Mouse (Mus musculus): ENCODE results near the gene Ndrg3. TPM values are rescaled to one million over a fixed set of nuclear protein-coding genes. Genes with fewer than 3 reads are reported as not detected.

Ndrg3 gene
- 45.3 and 46.1 TPM in 2 replicates for polyA plus RNA-seq (2016; fragmentation: Nextera tagmentation; extraction: Ambion mirVana)

DNA sequence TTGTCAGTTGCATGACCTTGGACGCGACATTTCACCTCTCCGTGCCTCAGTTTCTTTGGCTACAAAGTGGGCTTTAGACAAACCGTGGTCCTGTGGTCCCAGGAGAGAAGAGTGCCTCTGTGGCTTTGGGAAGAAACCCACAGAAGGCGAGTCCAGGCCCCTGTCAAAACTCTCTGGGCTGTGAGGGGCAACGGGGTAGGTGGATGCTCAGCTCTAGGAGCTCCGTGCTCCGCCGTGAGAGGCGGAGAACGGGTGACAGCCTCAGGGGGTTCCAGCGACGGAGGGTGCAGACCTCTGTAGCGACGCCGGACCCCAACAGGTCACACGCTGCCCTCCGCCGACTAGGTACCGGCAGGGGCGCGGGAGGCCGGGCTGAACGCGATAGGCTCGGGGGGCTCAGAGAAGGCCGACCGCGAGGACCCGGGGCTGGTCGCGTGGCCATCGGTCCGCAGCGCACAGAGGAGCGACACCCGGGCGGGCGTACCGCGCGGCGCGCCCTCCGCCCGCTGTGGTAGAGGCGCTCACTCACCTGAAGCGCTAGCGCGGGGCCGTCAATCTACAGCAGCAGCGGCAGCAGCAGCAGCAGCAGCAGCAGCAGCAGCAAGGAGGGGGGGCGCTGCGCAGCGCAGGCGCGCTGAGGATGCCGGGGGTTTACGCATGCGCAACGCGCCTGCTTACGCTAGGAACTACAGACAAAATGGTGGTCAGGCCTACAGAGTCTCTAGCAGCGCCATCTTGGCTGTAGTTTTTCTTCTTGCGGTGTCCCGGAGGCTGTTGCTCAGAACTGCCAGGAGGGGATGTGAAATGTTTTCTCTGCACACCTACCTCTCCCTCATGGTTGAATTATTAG, at the start of gene Ndrg3:
Gene Ndrg3 (minus strand): TSS at position 587 of the 850 bp plus-strand sequence.
- ATAC-seq (ENCODE audit: insufficient number of reproducible peaks, insufficient read depth, low FRiP score, low TSS enrichment), result peak; percentile 94
- H3K9me3 ChIP-seq, result no peaks in the 10 kb centered on the region
- H3K27me3 ChIP-seq, result no peaks in the 10 kb centered on the region
- H3K9ac ChIP-seq, result peak within 1 kb of the TSS; percentile 90
- peak within 1 kb of the TSS; percentile 87 for H3K4me3 ChIP-seq
- H3K4me2 ChIP-seq (replicated peaks), result peak within 1 kb of the TSS; percentile 87
- WGBS, result under 1% methylated on average over 64 of the region's 66 CpGs
- peak within 1 kb of the TSS; percentile 64; the same call in 1 of the 2 replicates for H3K27ac ChIP-seq
- peaks cover 10% of the 10 kb centered on the region for H3K4me1 ChIP-seq
- H3K36me3 ChIP-seq, result peaks cover 24% of the 10 kb centered on the region

DNA sequence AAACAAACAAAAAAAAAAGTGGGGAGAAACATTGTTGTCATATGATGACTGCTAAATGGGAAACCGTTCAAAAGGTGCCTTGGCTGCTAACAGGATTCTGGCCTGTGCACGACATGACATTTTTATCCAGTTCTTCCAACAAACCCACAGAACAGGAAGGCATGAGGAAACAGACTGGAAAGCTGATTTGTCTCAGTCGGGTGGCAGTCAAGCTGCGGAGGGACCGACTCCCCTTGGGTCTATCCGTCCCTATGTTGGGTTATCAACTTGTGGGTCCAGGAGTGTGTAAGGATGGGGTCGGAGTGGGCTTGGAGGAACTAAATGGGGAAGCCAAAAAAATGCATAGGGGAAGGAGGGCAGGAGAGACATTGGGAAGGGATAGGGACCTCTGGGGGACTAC, 49.6 kb upstream of the Ndrg3 start:
- no peaks in the 10 kb centered on the region for H3K4me1 ChIP-seq
- no peak for ATAC-seq (ENCODE audit: insufficient number of reproducible peaks, insufficient read depth, low FRiP score, low TSS enrichment)
- no peak overlapping the region for H3K4me2 ChIP-seq (replicated peaks)
- H3K36me3 ChIP-seq, result peaks cover 76% of the 10 kb centered on the region
- H3K27ac ChIP-seq, result no peak overlapping the region
- H3K27me3 ChIP-seq, result no peaks in the 10 kb centered on the region
- 94% methylated on average over 7 of the region's 7 CpGs for WGBS
- no peak overlapping the region for H3K4me3 ChIP-seq
- no peaks in the 10 kb centered on the region for H3K9me3 ChIP-seq
- no peak overlapping the region for H3K9ac ChIP-seq

DNA sequence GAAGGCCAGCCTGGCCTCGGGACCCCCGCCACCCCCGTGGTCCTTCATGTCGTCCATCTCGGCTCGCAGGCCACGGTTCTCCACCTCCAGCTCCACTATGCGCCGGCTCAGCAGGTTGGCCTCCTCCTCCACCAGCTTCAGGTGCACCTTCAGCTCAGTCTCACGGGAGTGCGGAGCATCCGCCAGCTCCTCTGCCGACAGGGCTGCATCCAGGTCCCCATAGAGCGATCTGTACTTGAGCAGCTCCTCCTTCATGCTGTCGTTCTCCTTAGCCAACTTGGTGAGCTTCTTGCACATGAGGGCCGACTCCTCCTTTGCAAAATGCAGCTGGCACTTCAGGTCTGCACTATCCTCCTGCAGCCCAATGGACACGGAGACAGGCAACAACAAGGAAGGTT, 48.8 kb upstream of the Ndrg3 start:
- Histone ChIP-seq H3K4me2 (replicated peaks) (no peak overlapping the region), H3K27me3 (no peaks in the 10 kb centered on the region), H3K9me3 (no peaks in the 10 kb centered on the region), H3K27ac (no peak overlapping the region), H3K36me3 (peaks cover 75% of the 10 kb centered on the region), H3K4me3 (no peak overlapping the region), H3K4me1 (no peaks in the 10 kb centered on the region), H3K9ac (no peak overlapping the region)
- WGBS, result 79% methylated on average over 17 of the region's 17 CpGs
- ATAC-seq (ENCODE audit: insufficient number of reproducible peaks, insufficient read depth, low FRiP score, low TSS enrichment), result no peak

DNA sequence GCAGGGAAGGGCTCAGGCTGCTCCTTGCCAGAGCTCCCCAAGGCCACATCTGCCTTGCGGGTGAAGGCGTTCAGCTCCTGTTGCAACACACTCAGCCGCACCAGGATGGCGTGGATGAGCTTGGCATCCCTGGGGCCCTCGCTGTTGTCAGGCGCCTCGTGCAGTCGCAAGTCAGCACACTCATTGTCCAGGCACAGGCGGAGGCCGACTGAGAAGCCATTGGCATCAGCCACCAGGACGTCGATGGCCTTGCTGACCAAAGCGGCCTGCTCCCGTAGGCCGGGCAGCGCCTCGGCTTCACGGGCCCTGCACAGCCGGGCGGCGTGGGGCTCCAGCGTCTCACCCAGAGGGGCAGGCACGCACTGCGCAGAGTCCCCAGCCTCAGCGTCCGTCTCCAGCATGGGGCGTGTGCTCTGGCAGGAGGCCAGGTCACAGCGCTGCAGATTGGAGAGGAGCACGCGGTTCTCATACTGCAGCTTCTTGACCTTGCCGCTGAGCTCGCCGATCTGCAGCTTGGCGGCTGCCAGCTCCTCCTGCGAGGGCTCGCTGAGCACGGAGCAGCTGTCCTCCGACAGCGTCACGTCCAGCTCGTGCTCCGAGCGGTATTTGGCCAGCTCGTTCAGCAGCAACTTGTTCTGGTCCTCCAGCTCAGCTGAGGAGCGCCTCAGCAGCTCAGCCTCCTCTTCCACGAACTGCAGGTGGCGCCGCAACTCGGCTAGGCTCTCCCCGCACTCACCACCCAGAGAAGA, 48.2 kb upstream of the Ndrg3 start:
- WGBS, result 91% methylated on average over 50 of the region's 50 CpGs

DNA sequence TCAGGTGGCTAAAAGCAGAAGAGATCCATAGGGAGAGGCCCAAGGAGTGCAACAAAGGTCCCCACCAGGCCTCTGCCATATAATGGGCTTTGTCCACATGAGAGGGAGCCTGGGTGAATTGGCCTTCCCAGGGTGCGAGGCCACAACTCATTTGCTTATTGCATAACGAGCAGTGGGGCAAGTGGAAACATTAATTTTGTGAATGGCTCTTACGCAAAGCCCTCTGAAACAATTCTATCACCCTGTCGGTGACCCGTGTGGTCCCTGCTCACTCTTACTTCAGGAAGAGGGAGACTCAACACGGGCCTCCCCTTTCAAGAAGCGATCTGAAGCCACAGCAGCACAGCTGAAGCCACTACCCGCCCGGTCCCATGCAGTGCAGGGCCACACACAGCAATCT, 45.4 kb upstream of the Ndrg3 start:
- no peaks in the 10 kb centered on the region for H3K4me1 ChIP-seq
- H3K4me2 ChIP-seq (replicated peaks), result no peak overlapping the region
- 87% methylated on average over 9 of the region's 9 CpGs for WGBS
- H3K9ac ChIP-seq, result no peak overlapping the region
- H3K9me3 ChIP-seq, result no peaks in the 10 kb centered on the region
- ATAC-seq (ENCODE audit: insufficient number of reproducible peaks, insufficient read depth, low FRiP score, low TSS enrichment), result no peak
- H3K27ac ChIP-seq, result no peak overlapping the region
- H3K4me3 ChIP-seq, result no peak overlapping the region
- H3K27me3 ChIP-seq, result no peaks in the 10 kb centered on the region
- peaks cover 85% of the 10 kb centered on the region for H3K36me3 ChIP-seq

More for the DNA sequence above, 48.2 kb upstream of the Ndrg3 start:
- peaks cover 75% of the 10 kb centered on the region for H3K36me3 ChIP-seq
- ATAC-seq (ENCODE audit: insufficient number of reproducible peaks, insufficient read depth, low FRiP score, low TSS enrichment), result no peak
- H3K27ac ChIP-seq, result no peak overlapping the region
- H3K4me1 ChIP-seq, result no peaks in the 10 kb centered on the region
- no peaks in the 10 kb centered on the region for H3K27me3 ChIP-seq
- H3K4me3 ChIP-seq, result no peak overlapping the region
- H3K9ac ChIP-seq, result no peak overlapping the region
- H3K4me2 ChIP-seq (replicated peaks), result no peak overlapping the region
- no peaks in the 10 kb centered on the region for H3K9me3 ChIP-seq

DNA sequence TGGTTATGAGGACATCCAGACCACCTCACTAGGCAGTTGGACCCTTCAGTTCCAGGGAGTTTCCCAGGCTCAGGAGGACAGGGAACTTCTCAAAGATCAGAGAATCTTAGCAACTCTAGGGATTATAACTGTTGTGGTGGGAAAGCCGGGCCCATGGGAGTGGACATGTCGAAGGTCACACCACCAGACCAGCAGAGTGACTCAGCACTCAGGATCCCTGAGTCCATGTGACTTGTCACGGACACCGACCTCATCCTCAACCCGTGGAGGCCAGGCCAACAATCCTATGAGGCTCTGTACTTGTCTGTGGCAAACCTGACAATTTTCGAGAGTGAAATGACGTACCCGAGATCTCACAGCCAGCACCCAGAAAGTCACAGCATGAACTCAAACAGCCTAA, 44.5 kb upstream of the Ndrg3 start:
- Histone ChIP-seq H3K4me3 (no peak overlapping the region), H3K27ac (no peak overlapping the region), H3K4me1 (no peaks in the 10 kb centered on the region), H3K4me2 (replicated peaks) (no peak overlapping the region), H3K36me3 (peaks cover 86% of the 10 kb centered on the region), H3K27me3 (no peaks in the 10 kb centered on the region), H3K9me3 (no peaks in the 10 kb centered on the region), H3K9ac (no peak overlapping the region)
- WGBS, result 89% methylated on average over 8 of the region's 8 CpGs
- ATAC-seq (ENCODE audit: insufficient number of reproducible peaks, insufficient read depth, low FRiP score, low TSS enrichment), result no peak

DNA sequence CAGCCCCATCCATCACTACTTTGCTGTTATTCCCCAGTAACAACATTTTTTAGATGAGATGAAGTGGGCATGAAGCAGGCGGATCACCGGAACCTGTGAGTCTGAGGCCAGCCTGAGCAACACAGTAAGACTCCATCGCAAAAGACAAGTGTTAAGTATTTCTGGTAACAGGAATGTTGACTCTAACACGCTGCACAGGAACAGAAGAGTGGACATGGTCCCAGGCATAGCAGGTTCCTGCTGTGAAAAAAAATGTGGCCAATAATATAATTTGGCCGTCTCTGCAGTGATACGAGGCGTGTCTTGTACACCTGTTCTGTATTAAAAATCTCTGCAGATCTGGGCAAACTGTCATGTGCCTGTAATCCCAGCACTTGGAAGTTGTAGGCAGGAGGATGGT, 43.5 kb upstream of the Ndrg3 start:
- H3K9me3 ChIP-seq, result no peaks in the 10 kb centered on the region
- H3K9ac ChIP-seq, result no peak overlapping the region
- ATAC-seq (ENCODE audit: insufficient number of reproducible peaks, insufficient read depth, low FRiP score, low TSS enrichment), result no peak
- H3K4me2 ChIP-seq (replicated peaks), result no peak overlapping the region
- no peak overlapping the region for H3K27ac ChIP-seq
- H3K4me1 ChIP-seq, result no peaks in the 10 kb centered on the region
- no peaks in the 10 kb centered on the region for H3K27me3 ChIP-seq
- WGBS, result 84% methylated on average over 7 of the region's 7 CpGs
- H3K36me3 ChIP-seq, result peaks cover 85% of the 10 kb centered on the region
- no peak overlapping the region for H3K4me3 ChIP-seq

DNA sequence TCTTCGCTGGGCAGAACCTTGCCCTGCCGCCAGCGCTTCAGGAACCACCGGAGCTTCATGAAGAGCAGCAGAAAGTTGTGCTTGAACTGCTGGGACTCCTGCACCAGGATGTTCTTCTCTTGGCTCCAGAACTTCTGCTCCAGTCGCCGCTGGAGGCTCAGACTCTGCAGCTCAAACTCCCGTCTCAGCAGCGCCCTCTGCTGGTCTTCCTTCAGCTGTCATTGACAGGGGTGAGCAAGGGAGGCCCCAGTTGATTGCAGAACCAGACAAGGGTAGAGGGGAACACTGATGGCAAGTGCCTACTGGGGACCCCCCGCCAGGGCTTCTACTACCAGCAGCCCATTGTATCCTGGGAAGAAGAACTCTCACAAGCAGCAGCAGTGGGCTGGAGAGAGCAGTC, 38.9 kb upstream of the Ndrg3 start:
- Histone ChIP-seq H3K4me2 (replicated peaks) (no peak overlapping the region), H3K9ac (no peak overlapping the region), H3K9me3 (no peaks in the 10 kb centered on the region), H3K4me3 (no peak overlapping the region), H3K4me1 (no peaks in the 10 kb centered on the region), H3K27ac (no peak overlapping the region), H3K36me3 (peaks cover 91% of the 10 kb centered on the region), H3K27me3 (no peaks in the 10 kb centered on the region)
- WGBS, result 45% methylated on average over 9 of the region's 9 CpGs
- ATAC-seq (ENCODE audit: insufficient number of reproducible peaks, insufficient read depth, low FRiP score, low TSS enrichment), result peak; percentile 39; the same call in 1 of the 2 replicates

DNA sequence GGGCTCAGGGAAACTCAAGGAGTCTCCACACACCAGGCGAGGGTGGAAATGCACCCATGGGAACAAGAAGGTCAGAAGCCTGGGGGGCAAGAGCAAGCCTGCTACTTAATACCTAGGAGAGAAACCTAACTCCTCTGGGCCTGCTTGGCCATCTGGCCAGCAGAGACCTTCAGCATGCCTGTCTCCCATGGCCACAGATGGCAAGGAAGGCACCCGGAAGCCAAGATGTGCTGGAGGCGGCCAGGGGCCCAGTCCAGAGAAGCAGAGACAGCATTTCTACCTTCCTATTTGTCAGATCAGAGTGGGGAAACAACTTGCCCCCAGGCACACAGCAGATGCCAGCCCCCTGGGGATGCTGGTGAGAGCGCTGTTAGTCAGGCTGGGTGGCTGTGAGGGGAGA, 36.4 kb upstream of the Ndrg3 start:
- Histone ChIP-seq H3K27me3 (no peaks in the 10 kb centered on the region), H3K9ac (no peak overlapping the region), H3K4me3 (no peak overlapping the region), H3K36me3 (peaks cover 95% of the 10 kb centered on the region), H3K9me3 (0 out of 2 replicates have a peak, but pooled peaks cover 5% of the 10 kb centered on the region), H3K4me1 (no peaks in the 10 kb centered on the region), H3K27ac (no peak overlapping the region), H3K4me2 (replicated peaks) (no peak overlapping the region)
- no peak for ATAC-seq (ENCODE audit: insufficient number of reproducible peaks, insufficient read depth, low FRiP score, low TSS enrichment)
- 88% methylated on average over 4 of the region's 4 CpGs for WGBS

DNA sequence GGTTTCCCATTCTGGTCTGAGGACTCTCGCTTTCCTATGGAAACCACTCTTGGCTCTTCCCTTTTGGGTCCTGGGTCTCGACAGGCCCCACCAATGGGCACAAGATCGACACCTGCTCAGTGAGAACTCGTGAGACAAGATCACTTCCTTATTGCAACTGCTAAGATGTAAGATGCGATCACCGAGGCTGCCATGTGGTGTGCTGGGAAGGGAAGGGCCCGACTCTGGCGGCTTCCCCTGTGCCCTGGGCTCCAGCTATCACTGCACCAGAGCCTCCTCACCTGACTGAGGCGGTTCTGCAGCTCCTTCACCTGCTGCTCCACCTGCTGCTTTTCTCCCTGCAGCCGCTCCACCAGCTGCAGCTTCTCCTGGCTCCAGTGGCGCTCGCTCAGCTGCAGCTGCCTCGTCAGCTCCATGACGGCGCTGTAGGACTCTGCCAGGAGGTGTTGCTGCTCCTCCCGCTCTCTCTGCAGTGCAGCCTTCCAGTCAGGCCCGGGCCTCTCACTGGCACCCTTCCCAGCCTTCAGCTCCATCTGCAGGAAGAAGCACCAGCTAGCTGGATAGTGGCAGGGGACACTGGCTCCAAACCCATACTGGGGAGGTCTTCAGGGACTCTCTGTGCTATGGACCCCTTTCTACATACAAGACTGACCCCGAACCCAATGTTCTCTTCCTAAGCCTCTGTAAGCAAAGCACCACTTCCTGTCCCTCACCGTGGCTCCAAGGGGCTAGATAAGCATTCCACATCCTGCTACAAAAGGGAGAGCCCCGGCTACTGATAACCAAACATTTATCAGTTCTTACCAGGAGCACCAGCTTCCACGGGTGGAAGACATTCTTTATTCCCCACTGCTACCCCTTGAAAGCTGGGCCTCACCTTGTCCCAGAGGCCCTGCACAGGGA, 35.5 kb upstream of the Ndrg3 start:
- WGBS, result 95% methylated on average over 21 of the region's 21 CpGs
- no peak overlapping the region for H3K4me3 ChIP-seq
- H3K4me2 ChIP-seq (replicated peaks), result no peak overlapping the region
- 0 out of 2 replicates have a peak, but pooled peaks cover 5% of the 10 kb centered on the region for H3K9me3 ChIP-seq
- no peak overlapping the region for H3K9ac ChIP-seq
- ATAC-seq (ENCODE audit: insufficient number of reproducible peaks, insufficient read depth, low FRiP score, low TSS enrichment), result no peak
- no peak overlapping the region for H3K27ac ChIP-seq
- H3K36me3 ChIP-seq, result peaks cover 95% of the 10 kb centered on the region
- no peaks in the 10 kb centered on the region for H3K4me1 ChIP-seq
- no peaks in the 10 kb centered on the region for H3K27me3 ChIP-seq

DNA sequence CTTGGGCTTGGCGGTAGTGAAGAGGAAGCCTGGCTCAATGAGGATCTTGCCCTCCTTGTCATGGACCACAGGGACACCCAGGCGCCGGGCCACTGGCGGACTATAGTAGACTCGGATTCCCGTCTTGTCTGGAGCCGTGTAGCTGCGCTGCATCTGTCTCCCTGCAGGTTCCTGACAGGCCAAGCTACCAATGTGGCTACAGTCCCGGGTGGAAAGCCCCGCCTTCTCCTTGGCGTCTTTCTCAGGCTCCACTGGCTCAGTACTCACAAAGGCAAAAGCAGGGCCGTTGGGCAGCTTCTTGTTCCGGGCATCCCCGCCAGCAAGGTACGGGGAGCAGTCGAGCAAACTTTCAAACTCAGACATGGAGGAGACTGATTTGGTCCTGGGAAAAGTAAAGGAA, 29.3 kb upstream of the Ndrg3 start:
- 92% methylated on average over 16 of the region's 16 CpGs for WGBS
- ATAC-seq (ENCODE audit: insufficient number of reproducible peaks, insufficient read depth, low FRiP score, low TSS enrichment), result no peak
- peaks cover 99% of the 10 kb centered on the region for H3K36me3 ChIP-seq
- no peaks in the 10 kb centered on the region for H3K4me1 ChIP-seq
- 0 out of 2 replicates have a peak, but pooled peaks cover 5% of the 10 kb centered on the region for H3K9me3 ChIP-seq
- H3K27ac ChIP-seq, result no peak overlapping the region
- no peak overlapping the region for H3K9ac ChIP-seq
- no peak overlapping the region for H3K4me3 ChIP-seq
- no peak overlapping the region for H3K4me2 ChIP-seq (replicated peaks)
- H3K27me3 ChIP-seq, result no peaks in the 10 kb centered on the region
